ENCODE assay signal across 8 mouse cellular contexts in genomic region chr4:105206995-105207394, GRCm38 (mm10). TPM values are rescaled to one million over a fixed set of nuclear protein-coding genes. Genes with fewer than 3 reads are reported as not detected.
DNase-seq lines count a peak whose midpoint lies in the region; ATAC-seq lines count a peak whose summit lies in the region.

No protein-coding gene starts in this region.

- H3K4me1 ChIP-seq in heart, embryonic 13.5 days: peaks cover 50% of the 10 kb centered on the region
- H3K4me1 ChIP-seq in limb, embryonic 15.5 days: peaks cover 63% of the 10 kb centered on the region

- H3K9me3 ChIP-seq in heart, embryonic 13.5 days: no peaks in the 10 kb centered on the region
- H3K9me3 ChIP-seq in limb, embryonic 15.5 days: no peaks in the 10 kb centered on the region

- no peak overlapping the region for H3K4me2 ChIP-seq in heart, embryonic 13.5 days
- no peak overlapping the region for H3K4me2 ChIP-seq in limb, embryonic 15.5 days

- DNase-seq in heart, postnatal 25 days (ENCODE audit: low spot score): no peak
- peak; percentile 59 for DNase-seq in 3T3-L1 (ENCODE audit: low read depth, low spot score)
- peak; percentile 38 for DNase-seq in embryo, embryonic 9.5 days (ENCODE audit: extremely low spot score)
- no peak for DNase-seq in frontal cortex, postnatal 36 days (ENCODE audit: low spot score in 2 of 2)
- DNase-seq in cerebellum, adult 9-11 months: no peak

- no peak overlapping the region for H3K9ac ChIP-seq in heart, embryonic 13.5 days
- H3K9ac ChIP-seq in limb, embryonic 15.5 days: no peak overlapping the region

- peak overlapping the region; percentile 38; the same call in 1 of the 2 replicates for H3K27ac ChIP-seq in heart, embryonic 13.5 days (replicated peaks)
- H3K27ac ChIP-seq in limb, embryonic 15.5 days: 0 out of 2 replicates have a peak overlapping the region, but pooled peaks have one; percentile 14

- intact Hi-C loops in heart, postnatal 25 days (cut with DNase I): loop anchor here (5.0 kb wide), 1 partner anchor 300 kb away; no protein-coding TSS in a partner anchor

- ATAC-seq in heart, embryonic 13.5 days (ENCODE audit: extremely low read depth, insufficient number of reproducible peaks, low FRiP score, low TSS enrichment): no peak
- no peak for ATAC-seq in limb, embryonic 15.5 days (ENCODE audit: insufficient number of reproducible peaks, low FRiP score, low TSS enrichment, low read depth)
- ATAC-seq in frontal cortex, adult (ENCODE audit: low TSS enrichment): no peak

- WGBS in heart, embryonic 13.5 days: 31% methylated on average over 8 of the region's 8 CpGs
- 32% methylated on average over 8 of the region's 8 CpGs for WGBS in limb, embryonic 15.5 days

- no peak overlapping the region for H3K4me3 ChIP-seq in heart, embryonic 13.5 days
- no peak overlapping the region for H3K4me3 ChIP-seq in limb, embryonic 15.5 days

- 0 out of 2 replicates have a peak, but pooled peaks cover 3% of the 10 kb centered on the region for H3K27me3 ChIP-seq in heart, embryonic 13.5 days (replicated peaks)
- H3K27me3 ChIP-seq in limb, embryonic 15.5 days: no peaks in the 10 kb centered on the region

- peaks cover 34% of the 10 kb centered on the region for H3K36me3 ChIP-seq in heart, embryonic 13.5 days
- H3K36me3 ChIP-seq in limb, embryonic 15.5 days: peaks cover 40% of the 10 kb centered on the region

RNA-seq across cellular contexts. Expression of gene Plpp3, which starts 49.8 kb away (rescaled TPM):
- polyA plus RNA-seq in heart, embryonic 13.5 days (2015; fragmentation: Nextera tagmentation; extraction: Ambion mirVana): 30.9 and 31.2 TPM in 2 replicates
- total RNA-seq in heart, postnatal 25 days (2021): 10 to 100 TPM; 71.9 to 74.8 TPM
- polyA plus RNA-seq in limb, embryonic 15.5 days (2015; fragmentation: Nextera tagmentation; extraction: Ambion mirVana): 143 and 150 TPM in 2 replicates

Comparison
In these comparisons a context has a peak if more than half of its experiments do, and no peak if none do; other contexts are left out.
1. DNase-seq: peak in 3T3-L1 (single experiment) and embryo, embryonic 9.5 days (single experiment); none in heart, postnatal 25 days (single experiment), frontal cortex, postnatal 36 days (0 of 2) and cerebellum, adult 9-11 months (single experiment).